Mouse (Mus musculus) cerebellum, adult 18-20 months (tissue): ENCODE data around the gene Dync1h1.
"Not testable (repeated sequence)": the region's sequence is repeated elsewhere in the genome, so short reads cannot be mapped to it uniquely, and the experiment has no call there.

Experiments
- DNase-seq, 2 experiments: peaks; one replicate each; pipeline ENCODE4 v3.0.0; 2021

Dync1h1 gene

GRCm38 (mm10) chr12:110608460-110609152 is 7.4 kb downstream of the Dync1h1 start:
- peak; percentile 67 to 80 for DNase-seq

- DNase-seq: no peak
Observed at GRCm38 (mm10) chr12:110609153-110609497, 7.9 kb downstream of the Dync1h1 start.

GRCm38 (mm10) chr12:110610713-110611112 is 9.5 kb downstream of the Dync1h1 start:
- DNase-seq: no peak

- no peak for DNase-seq
Observed at GRCm38 (mm10) chr12:110630056-110630455, 28.8 kb downstream of the Dync1h1 start.

- no peak for DNase-seq
Observed at GRCm38 (mm10) chr12:110636293-110636692, 35.0 kb downstream of the Dync1h1 start.

- DNase-seq: no peak
Observed at GRCm38 (mm10) chr12:110637507-110638114, 36.4 kb downstream of the Dync1h1 start.

- DNase-seq: no peak
Observed at GRCm38 (mm10) chr12:110650241-110650641, 49.0 kb downstream of the Dync1h1 start.

GRCm38 (mm10) chr12:110651464-110651863 is 50.2 kb downstream of the Dync1h1 start:
- DNase-seq: no peak

GRCm38 (mm10) chr12:110661746-110662145 is 60.5 kb downstream of the Dync1h1 start:
- DNase-seq: peak; percentile 31 to 44

GRCm38 (mm10) chr12:110667466-110668077 is 66.3 kb downstream of the Dync1h1 start:
- DNase-seq: no peak

GRCm38 (mm10) chr12:110674243-110674642 is 73.0 kb downstream of the Dync1h1 start:
- no peak for DNase-seq

- DNase-seq: no peak
Observed at GRCm38 (mm10) chr12:110681191-110681590, 79.9 kb downstream of the Dync1h1 start.

- DNase-seq: no peak
Observed at GRCm38 (mm10) chr12:110681878-110682277, 80.6 kb downstream of the Dync1h1 start.

GRCm38 (mm10) chr12:110682561-110683299 is 81.5 kb downstream of the Dync1h1 start, which contains the start of gene 1700001K19Rik:
Gene 1700001K19Rik, minus strand, starts transcription at chr12:110682619.
- DNase-seq: no peak

- DNase-seq: no peak
Observed at GRCm38 (mm10) chr12:110683580-110683979, 82.3 kb downstream of the Dync1h1 start.

GRCm38 (mm10) chr12:110687894-110688734 is 86.9 kb downstream of the Dync1h1 start:
- DNase-seq: no peak

- DNase-seq: not testable (repeated sequence)
Observed at GRCm38 (mm10) chr12:110688921-110689320, 87.7 kb downstream of the Dync1h1 start.

GRCm38 (mm10) chr12:110689919-110690643 is 88.8 kb downstream of the Dync1h1 start:
- no peak for DNase-seq

- not testable (repeated sequence) for DNase-seq
Observed at GRCm38 (mm10) chr12:110693378-110693777, 92.1 kb downstream of the Dync1h1 start.

- peak; percentile 74 to 80 for DNase-seq
Observed at GRCm38 (mm10) chr12:110695676-110696171, 94.5 kb downstream of the Dync1h1 start.
